Mouse (Mus musculus): ENCODE results near the gene Nusap1.

GRCm38 (mm10) chr2:119572471-119572870, 45.6 kb upstream of the Nusap1 start:
- TF ChIP-seq CTCF (IDR thresholded peaks at IDR 0.05; ENCODE audit: low read depth) (no peak), EP300 (optimal IDR thresholded peaks at IDR 0.05) (no peak)

Data from stomach, postnatal 0 days (tissue).